Mouse (Mus musculus) limb, embryonic 14.5 days (tissue): Measurements from ENCODE around the gene Atxn7l1. TPM values are rescaled to one million over a fixed set of nuclear protein-coding genes. Genes with fewer than 3 reads are reported as not detected.

ENCODE experiments used
- ATAC-seq: fragments of 200-750 bp; cut with Nextera tagmentation; 2 replicates; pipeline ENCODE4 v1.8.0; 2017; ENCODE audit warnings: low read depth, moderate number of reproducible peaks, moderate TSS enrichment; ENCODE audit not compliant: low FRiP score
- DNase-seq: peaks from one replicate; pipeline ENCODE4 v3.0.0-alpha.2; 2015; ENCODE audit warnings: low spot score
- H3K27ac ChIP-seq: fragments of 300-500 bp; sonication (generic); replicated peaks from 2 replicates; pipeline ENCODE4 v1.5.1; 2014; ENCODE audit warnings: low read depth, mild to moderate bottlenecking, low read length, moderate library complexity, mixed read lengths
- H3K27me3 ChIP-seq: fragments of 300-500 bp; sonication (generic); 2 replicates; pipeline ENCODE4 v1.6.1; 2014; ENCODE audit warnings: low read length, mixed read lengths; ENCODE audit not compliant: control insufficient read depth, insufficient read depth
- H3K36me3 ChIP-seq: fragments of 300-500 bp; sonication (generic); 2 replicates; pipeline ENCODE4 v1.6.1; 2014; ENCODE audit warnings: mild to moderate bottlenecking, low read length, moderate library complexity, mixed read lengths; ENCODE audit not compliant: control insufficient read depth, insufficient read depth
- H3K4me1 ChIP-seq: fragments of 300-500 bp; sonication (generic); 2 replicates; pipeline ENCODE4 v1.6.1; 2014; ENCODE audit warnings: antibody characterized with exemption, low read length, mixed read lengths; ENCODE audit not compliant: control insufficient read depth, insufficient read depth
- H3K4me2 ChIP-seq: fragments of 300-500 bp; sonication (generic); replicated peaks from 2 replicates; pipeline ENCODE4 v1.6.1; 2014; ENCODE audit warnings: low read depth, mild to moderate bottlenecking, low read length, moderate library complexity; ENCODE audit not compliant: severe bottlenecking
- H3K4me3 ChIP-seq: fragments of 300-500 bp; sonication (generic); replicated peaks from 2 replicates; pipeline ENCODE4 v1.5.1; 2014; ENCODE audit warnings: low read length
- H3K9ac ChIP-seq: fragments of 300-500 bp; sonication (generic); 2 replicates; pipeline ENCODE4 v1.6.1; 2014; ENCODE audit warnings: mild to moderate bottlenecking, low read depth, low read length, moderate library complexity; ENCODE audit not compliant: severe bottlenecking
- H3K9me3 ChIP-seq: fragments of 300-500 bp; sonication (generic); 2 replicates; pipeline ENCODE4 v1.6.1; 2016; ENCODE audit warnings: low read length; ENCODE audit not compliant: control insufficient read depth
- POLR2A ChIP-seq: fragments of 200-500 bp; IDR thresholded peaks from 2 replicates; pipeline ENCODE4 v1.8.0; 2012; ENCODE audit warnings: inconsistent platforms, mild to moderate bottlenecking, moderate library complexity, borderline replicate concordance; ENCODE audit not compliant: insufficient read depth, insufficient read length; ENCODE audit errors: extremely low read depth
- WGBS: fragments of 180-500 bp; shearing (Covaris S2); extraction: QIAGEN DNeasy Blood & Tissue Kit; methylation state at CpG from one replicate; pipeline ENCODE4 v1.1.7; 2014; 5-methylcytosine and 5-hydroxymethylcytosine counted together
- polyA plus RNA-seq, 2 experiments: library from polyadenylated mRNA; depleted of rRNA in 1 of 2; stranded (reverse) in 1 of 2; unstranded in 1 of 2; fragments of >200 nt; fragmentation: Nextera tagmentation in 1 of 2; extraction: Ambion mirVana in 1 of 2; gene quantifications; 2 replicates each; pipeline versions ENCODE4 v1.2.1 to v1.2.3; 2012 to 2014

The Atxn7l1 gene
- polyA plus RNA-seq, 2 experiments, result 15.3 to 23.1 TPM

GRCm38 (mm10) chr12:33252621-33253020 is 105.1 kb downstream of the Atxn7l1 start:
- WGBS, result 73% methylated on average over 6 of the region's 6 CpGs
- H3K9ac ChIP-seq, result no peak overlapping the region

GRCm38 (mm10) chr12:33253206-33253605 is 105.7 kb downstream of the Atxn7l1 start:
- Histone ChIP-seq H3K4me2 (0 out of 2 replicates have a peak overlapping the region, but pooled peaks have one; percentile 5), H3K27ac (no peak overlapping the region), H3K4me3 (no peak overlapping the region), H3K4me1 (peaks cover 13% of the 10 kb centered on the region), H3K27me3 (no peaks in the 10 kb centered on the region), H3K9ac (0 out of 2 replicates have a peak overlapping the region, but pooled peaks have one; percentile 28), H3K36me3 (0 out of 2 replicates have a peak, but pooled peaks cover 7% of the 10 kb centered on the region), H3K9me3 (no peaks in the 10 kb centered on the region)
- 0 out of 2 replicates have a peak, but pooled peaks have one; percentile 24 for ATAC-seq
- no peak for DNase-seq
- 36% methylated on average over 9 of the region's 9 CpGs for WGBS
- no peak for TF ChIP-seq POLR2A

More at GRCm38 (mm10) chr12:33252621-33253020, 105.1 kb downstream of the Atxn7l1 start:
- Histone ChIP-seq H3K36me3 (0 out of 2 replicates have a peak, but pooled peaks cover 7% of the 10 kb centered on the region), H3K4me1 (peaks cover 13% of the 10 kb centered on the region), H3K27me3 (no peaks in the 10 kb centered on the region), H3K9me3 (no peaks in the 10 kb centered on the region), H3K4me2 (no peak overlapping the region), H3K27ac (no peak overlapping the region), H3K4me3 (no peak overlapping the region)
- DNase-seq, result no peak
- no peak for ATAC-seq
- no peak for TF ChIP-seq POLR2A

GRCm38 (mm10) chr12:33255256-33255655 is 107.8 kb downstream of the Atxn7l1 start:
- Histone ChIP-seq H3K9me3 (no peaks in the 10 kb centered on the region), H3K4me3 (no peak overlapping the region), H3K27ac (0 out of 2 replicates have a peak overlapping the region, but pooled peaks have one; percentile 8), H3K27me3 (no peaks in the 10 kb centered on the region), H3K4me2 (no peak overlapping the region), H3K4me1 (peaks cover 13% of the 10 kb centered on the region), H3K36me3 (peaks cover 4% of the 10 kb centered on the region; the same call in 1 of the 2 replicates), H3K9ac (no peak overlapping the region)
- WGBS, result 65% methylated on average over 2 of the region's 2 CpGs
- ATAC-seq, result no peak
- DNase-seq, result no peak
- no peak for TF ChIP-seq POLR2A

DNA sequence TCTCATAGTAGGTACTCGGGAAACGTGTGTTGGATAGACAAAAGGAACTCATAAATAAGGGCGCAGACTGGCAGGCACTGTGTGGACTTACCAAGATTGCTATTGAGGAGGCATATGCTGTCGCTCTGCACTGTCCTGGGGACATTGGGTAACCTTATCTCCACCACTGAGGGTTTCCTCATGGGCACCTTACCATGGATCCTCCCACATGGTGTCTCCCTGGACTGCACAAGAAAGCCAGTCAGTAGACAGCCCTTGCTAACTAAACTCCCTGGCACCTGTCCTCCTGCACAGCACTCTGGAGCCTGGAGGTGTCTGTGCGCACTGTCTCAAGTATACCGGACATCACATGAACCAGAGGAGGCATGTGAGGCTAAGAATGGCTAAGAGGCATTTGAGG is 108.9 kb downstream of the Atxn7l1 start:
- Histone ChIP-seq H3K4me1 (peaks cover 13% of the 10 kb centered on the region), H3K27me3 (no peaks in the 10 kb centered on the region), H3K9me3 (no peaks in the 10 kb centered on the region), H3K4me3 (no peak overlapping the region), H3K27ac (no peak overlapping the region), H3K9ac (no peak overlapping the region), H3K4me2 (no peak overlapping the region), H3K36me3 (peaks cover 2% of the 10 kb centered on the region; the same call in 1 of the 2 replicates)
- no peak for ATAC-seq
- TF ChIP-seq POLR2A, result no peak
- WGBS, result 93% methylated on average over 6 of the region's 6 CpGs
- no peak for DNase-seq

DNA sequence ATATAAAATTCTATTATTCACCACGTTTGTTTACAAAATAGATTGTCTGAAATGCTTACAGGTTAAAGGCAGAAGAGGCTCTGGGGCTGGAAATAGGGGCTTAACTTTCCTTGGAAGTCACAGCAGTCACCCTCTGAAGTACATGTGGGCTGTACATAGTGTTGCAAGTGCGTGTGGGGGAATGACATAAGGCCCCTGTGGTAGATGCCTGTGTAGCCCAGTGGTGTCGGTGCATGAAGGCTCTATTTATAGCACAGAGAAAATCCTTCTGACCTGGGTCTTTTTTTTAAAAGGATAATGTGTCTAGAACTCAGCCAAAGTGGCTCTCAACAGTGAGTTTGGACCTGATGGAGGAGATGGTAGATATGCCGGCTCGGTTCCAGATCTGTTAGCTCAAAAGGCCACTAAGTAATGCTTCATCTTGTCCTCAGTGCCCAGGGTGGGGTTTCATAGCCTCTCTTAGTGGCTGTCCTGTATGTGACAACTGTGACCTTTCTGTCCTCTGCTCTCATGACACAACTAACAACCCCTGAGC is 111.6 kb downstream of the Atxn7l1 start:
- Histone ChIP-seq H3K9ac (no peak overlapping the region), H3K4me1 (no peaks in the 10 kb centered on the region), H3K36me3 (no peaks in the 10 kb centered on the region; the same call in 1 of the 2 replicates), H3K4me2 (no peak overlapping the region), H3K27ac (no peak overlapping the region), H3K4me3 (no peak overlapping the region), H3K27me3 (no peaks in the 10 kb centered on the region), H3K9me3 (no peaks in the 10 kb centered on the region)
- no peak for TF ChIP-seq POLR2A
- WGBS, result 79% methylated on average over 5 of the region's 5 CpGs
- ATAC-seq, result no peak
- no peak for DNase-seq
